Mouse (Mus musculus) midbrain, embryonic 11.5 days (tissue): ENCODE data around the gene Man1c1. TPM values are rescaled to one million over a fixed set of nuclear protein-coding genes. Genes with fewer than 3 reads are reported as not detected.
A peak's percentile ranks its signal among the peaks of the same experiment; 100 is the strongest.

Experiments used
- ATAC-seq: fragments of 200-750 bp; cut with Nextera tagmentation; 2 replicates; pipeline ENCODE4 v1.8.0; 2017; ENCODE audit warnings: moderate TSS enrichment, moderate library complexity; ENCODE audit not compliant: low FRiP score
- DNase-seq: peaks from one replicate; pipeline ENCODE4 v3.0.0; 2015; ENCODE audit warnings: low spot score; ENCODE audit errors: missing footprints
- H3K27ac ChIP-seq: fragments of 300-500 bp; sonication (generic); 2 replicates; pipeline ENCODE4 v1.5.1; 2014; ENCODE audit warnings: low read depth, low read length
- H3K27me3 ChIP-seq: fragments of 300-500 bp; sonication (generic); 2 replicates; pipeline ENCODE4 v1.6.1; 2014; ENCODE audit warnings: mild to moderate bottlenecking, low read length, moderate library complexity, mixed read lengths; ENCODE audit not compliant: control insufficient read depth, insufficient read depth
- H3K36me3 ChIP-seq: fragments of 300-500 bp; sonication (generic); 2 replicates; pipeline ENCODE4 v1.6.1; 2014; ENCODE audit warnings: mild to moderate bottlenecking, low read length, moderate library complexity, mixed read lengths; ENCODE audit not compliant: control insufficient read depth, insufficient read depth
- H3K4me1 ChIP-seq: fragments of 300-500 bp; sonication (generic); 2 replicates; pipeline ENCODE4 v1.6.1; 2014; ENCODE audit warnings: low read length; ENCODE audit not compliant: control insufficient read depth, insufficient read depth
- H3K4me2 ChIP-seq: fragments of 300-500 bp; sonication (generic); 2 replicates; pipeline ENCODE4 v1.6.1; 2014; ENCODE audit warnings: mild to moderate bottlenecking, moderate library complexity
- H3K4me3 ChIP-seq: fragments of 300-500 bp; sonication (generic); 2 replicates; pipeline ENCODE4 v1.5.1; 2014; ENCODE audit warnings: low read depth, low read length
- H3K9ac ChIP-seq: fragments of 300-500 bp; sonication (generic); 2 replicates; pipeline ENCODE4 v1.6.1; 2014; ENCODE audit warnings: low read length
- H3K9me3 ChIP-seq: fragments of 300-500 bp; sonication (generic); 2 replicates; pipeline ENCODE4 v1.6.1; 2016; ENCODE audit warnings: low read length; ENCODE audit not compliant: control insufficient read depth
- WGBS: fragments of 180-500 bp; shearing (Covaris S2); extraction: QIAGEN DNeasy Blood & Tissue Kit; methylation state at CpG from one replicate; pipeline ENCODE4 v1.1.7; 2014; 5-methylcytosine and 5-hydroxymethylcytosine counted together
- polyA plus RNA-seq: library from polyadenylated mRNA; unstranded; fragments of >200 nt; fragmentation: Nextera tagmentation; extraction: Ambion mirVana; gene quantifications from 2 replicates; pipeline ENCODE4 v1.2.1, GENCODE M21; 2014

Man1c1 gene
- polyA plus RNA-seq, 1 experiment from 2014 or later = 3.2 TPM

- H3K27ac ChIP-seq = peak within 1 kb of the TSS; percentile 64
- H3K9me3 ChIP-seq = no peaks in the 10 kb centered on the region
- DNase-seq = peak; percentile 99
- peak; percentile 98 for ATAC-seq
- peak within 1 kb of the TSS; percentile 95 for H3K4me2 ChIP-seq
- WGBS = under 1% methylated on average over 71 of the region's 71 CpGs
- H3K36me3 ChIP-seq = peaks cover 9% of the 10 kb centered on the region; the same call in 1 of the 2 replicates
- peak within 1 kb of the TSS; percentile 82 for H3K9ac ChIP-seq
- peaks cover 13% of the 10 kb centered on the region for H3K4me1 ChIP-seq
- peak within 1 kb of the TSS; percentile 90 for H3K4me3 ChIP-seq
- H3K27me3 ChIP-seq = no peaks in the 10 kb centered on the region
These were observed 168.9 kb downstream of the Man1c1 start, which contains the start of gene Mtfr1l for GRCm38 (mm10) chr4:134534932-134535786. Mtfr1l (minus strand) TSS chr4:134535387.

GRCm38 (mm10) chr4:134534124-134534886 is 169.8 kb downstream of the Man1c1 start:
- Histone ChIP-seq H3K4me3 (peak overlapping the region; percentile 90), H3K9ac (peak overlapping the region; percentile 82), H3K36me3 (peaks cover 16% of the 10 kb centered on the region), H3K27ac (peak overlapping the region; percentile 64), H3K4me1 (peaks cover 13% of the 10 kb centered on the region), H3K4me2 (peak overlapping the region; percentile 95), H3K9me3 (no peaks in the 10 kb centered on the region), H3K27me3 (no peaks in the 10 kb centered on the region)
- ATAC-seq = peak; percentile 28
- WGBS = under 1% methylated on average over 57 of the region's 57 CpGs
- peak; percentile 94 for DNase-seq

- peaks cover 13% of the 10 kb centered on the region for H3K4me1 ChIP-seq
- H3K36me3 ChIP-seq = peaks cover 17% of the 10 kb centered on the region
- WGBS = 89% methylated on average over 4 of the region's 4 CpGs
- H3K4me2 ChIP-seq = peak overlapping the region; percentile 95
- no peak overlapping the region for H3K9ac ChIP-seq
- no peaks in the 10 kb centered on the region for H3K27me3 ChIP-seq
- no peaks in the 10 kb centered on the region for H3K9me3 ChIP-seq
- H3K27ac ChIP-seq = no peak overlapping the region
- no peak for DNase-seq
- H3K4me3 ChIP-seq = no peak overlapping the region
- ATAC-seq = no peak
These were observed 170.7 kb downstream of the Man1c1 start for GRCm38 (mm10) chr4:134533421-134533820.

- Histone ChIP-seq H3K9me3 (no peaks in the 10 kb centered on the region), H3K4me1 (peaks cover 13% of the 10 kb centered on the region), H3K9ac (no peak overlapping the region), H3K36me3 (peaks cover 18% of the 10 kb centered on the region), H3K27ac (no peak overlapping the region), H3K4me3 (no peak overlapping the region), H3K27me3 (no peaks in the 10 kb centered on the region), H3K4me2 (no peak overlapping the region)
- DNase-seq = no peak
- ATAC-seq = no peak
- 83% methylated on average over 4 of the region's 4 CpGs for WGBS
These were observed 171.2 kb downstream of the Man1c1 start for GRCm38 (mm10) chr4:134532928-134533327.

GRCm38 (mm10) chr4:134526220-134526619 is 177.9 kb downstream of the Man1c1 start:
- peaks cover 27% of the 10 kb centered on the region for H3K36me3 ChIP-seq

GRCm38 (mm10) chr4:134525806-134526205 is 178.3 kb downstream of the Man1c1 start:
- ATAC-seq (no peak), DNase-seq (no peak)
- Histone ChIP-seq H3K4me2 (no peak overlapping the region), H3K9me3 (no peaks in the 10 kb centered on the region), H3K9ac (no peak overlapping the region), H3K27ac (no peak overlapping the region), H3K36me3 (peaks cover 25% of the 10 kb centered on the region), H3K4me1 (no peaks in the 10 kb centered on the region), H3K4me3 (no peak overlapping the region), H3K27me3 (no peaks in the 10 kb centered on the region)
- 70% methylated on average over 5 of the region's 5 CpGs for WGBS

More at GRCm38 (mm10) chr4:134526220-134526619, 177.9 kb downstream of the Man1c1 start:
- H3K27ac ChIP-seq = no peak overlapping the region
- no peak overlapping the region for H3K4me2 ChIP-seq
- H3K9ac ChIP-seq = no peak overlapping the region
- WGBS = 82% methylated on average over 5 of the region's 5 CpGs
- DNase-seq (no peak), ATAC-seq (no peak)
- H3K4me3 ChIP-seq = no peak overlapping the region
- no peaks in the 10 kb centered on the region for H3K9me3 ChIP-seq
- no peaks in the 10 kb centered on the region for H3K27me3 ChIP-seq
- no peaks in the 10 kb centered on the region for H3K4me1 ChIP-seq

- no peak overlapping the region for H3K27ac ChIP-seq
- peaks cover 10% of the 10 kb centered on the region for H3K36me3 ChIP-seq
- H3K4me1 ChIP-seq = no peaks in the 10 kb centered on the region
- WGBS = 93% methylated on average over 4 of the region's 4 CpGs
- DNase-seq = no peak
- no peaks in the 10 kb centered on the region for H3K9me3 ChIP-seq
- no peak for ATAC-seq
- no peaks in the 10 kb centered on the region for H3K27me3 ChIP-seq
- H3K4me3 ChIP-seq = no peak overlapping the region
- H3K4me2 ChIP-seq = no peak overlapping the region
- H3K9ac ChIP-seq = no peak overlapping the region
These were observed 180.6 kb downstream of the Man1c1 start for GRCm38 (mm10) chr4:134523447-134523846.

GRCm38 (mm10) chr4:134519281-134519680 is 184.8 kb downstream of the Man1c1 start:
- no peak for ATAC-seq

GRCm38 (mm10) chr4:134518541-134518940 is 185.5 kb downstream of the Man1c1 start:
- H3K4me1 ChIP-seq = no peaks in the 10 kb centered on the region
- no peak overlapping the region for H3K4me2 ChIP-seq
- DNase-seq (no peak), ATAC-seq (no peak)
- no peaks in the 10 kb centered on the region for H3K9me3 ChIP-seq
- WGBS = 93% methylated on average over 4 of the region's 4 CpGs
- no peaks in the 10 kb centered on the region for H3K27me3 ChIP-seq
- no peak overlapping the region for H3K27ac ChIP-seq
- peaks cover 2% of the 10 kb centered on the region; the same call in 1 of the 2 replicates for H3K36me3 ChIP-seq
- no peak overlapping the region for H3K4me3 ChIP-seq
- H3K9ac ChIP-seq = no peak overlapping the region

More at GRCm38 (mm10) chr4:134519281-134519680, 184.8 kb downstream of the Man1c1 start:
- peaks cover 6% of the 10 kb centered on the region for H3K36me3 ChIP-seq
- H3K9ac ChIP-seq = no peak overlapping the region
- DNase-seq = no peak
- no peaks in the 10 kb centered on the region for H3K4me1 ChIP-seq
- H3K27ac ChIP-seq = no peak overlapping the region
- no peak overlapping the region for H3K4me3 ChIP-seq
- H3K27me3 ChIP-seq = no peaks in the 10 kb centered on the region
- H3K4me2 ChIP-seq = no peak overlapping the region
- H3K9me3 ChIP-seq = no peaks in the 10 kb centered on the region
